Mouse (Mus musculus): ENCODE data around the gene Ror2.

The Ror2 gene

GRCm38 (mm10) chr13:53274771-53275170 is 11.2 kb downstream of the Ror2 start:
- DNase-seq (ENCODE audit: low read depth) = no peak

GRCm38 (mm10) chr13:53271595-53271994 is 14.3 kb downstream of the Ror2 start:
- no peak for DNase-seq (ENCODE audit: low read depth)

GRCm38 (mm10) chr13:53270549-53270948 is 15.4 kb downstream of the Ror2 start:
- DNase-seq (ENCODE audit: low read depth) = no peak

GRCm38 (mm10) chr13:53268541-53268940 is 17.4 kb downstream of the Ror2 start:
- DNase-seq (ENCODE audit: low read depth) = no peak

- no peak for DNase-seq (ENCODE audit: low read depth)
These were observed 18.1 kb downstream of the Ror2 start for GRCm38 (mm10) chr13:53267849-53268248.

GRCm38 (mm10) chr13:53267155-53267554 is 18.8 kb downstream of the Ror2 start:
- DNase-seq (ENCODE audit: low read depth) = no peak

- no peak for DNase-seq (ENCODE audit: low read depth)
These were observed 19.4 kb downstream of the Ror2 start for GRCm38 (mm10) chr13:53266543-53266951.

- no peak for DNase-seq (ENCODE audit: low read depth)
These were observed 21.0 kb downstream of the Ror2 start for GRCm38 (mm10) chr13:53264896-53265295.

- no peak for DNase-seq (ENCODE audit: low read depth)
These were observed 23.2 kb downstream of the Ror2 start for GRCm38 (mm10) chr13:53262509-53263250.

- no peak for DNase-seq (ENCODE audit: low read depth)
These were observed 24.7 kb downstream of the Ror2 start for GRCm38 (mm10) chr13:53261106-53261771.

GRCm38 (mm10) chr13:53258943-53259342 is 27.0 kb downstream of the Ror2 start:
- no peak for DNase-seq (ENCODE audit: low read depth)

- no peak for DNase-seq (ENCODE audit: low read depth)
These were observed 27.4 kb downstream of the Ror2 start for GRCm38 (mm10) chr13:53258497-53258896.

- DNase-seq (ENCODE audit: low read depth) = no peak
These were observed 32.7 kb downstream of the Ror2 start for GRCm38 (mm10) chr13:53253255-53253654.

- no peak for DNase-seq (ENCODE audit: low read depth)
These were observed 37.1 kb downstream of the Ror2 start for GRCm38 (mm10) chr13:53248586-53249401.

- DNase-seq (ENCODE audit: low read depth) = no peak
These were observed 37.8 kb downstream of the Ror2 start for GRCm38 (mm10) chr13:53248080-53248479.

- no peak for DNase-seq (ENCODE audit: low read depth)
These were observed 38.7 kb downstream of the Ror2 start for GRCm38 (mm10) chr13:53247175-53247574.

- no peak for DNase-seq (ENCODE audit: low read depth)
These were observed 41.8 kb downstream of the Ror2 start for GRCm38 (mm10) chr13:53244151-53244550.

- DNase-seq (ENCODE audit: low read depth) = no peak
These were observed 48.5 kb downstream of the Ror2 start for GRCm38 (mm10) chr13:53237455-53237854.

- DNase-seq (ENCODE audit: low read depth) = no peak
These were observed 49.2 kb downstream of the Ror2 start for GRCm38 (mm10) chr13:53236434-53237401.

GRCm38 (mm10) chr13:53235953-53236352 is 50.0 kb downstream of the Ror2 start:
- DNase-seq (ENCODE audit: low read depth) = no peak

GRCm38 (mm10) chr13:53234844-53235243 is 51.1 kb downstream of the Ror2 start:
- DNase-seq (ENCODE audit: low read depth) = no peak
